Mouse (Mus musculus) heart, adult 9 months (tissue): ENCODE results near the gene Msl1.
A peak's percentile ranks its signal among the peaks of the same experiment; 100 is the strongest.

Experiments
- DNase-seq, 2 experiments: peaks; one replicate each; pipeline ENCODE4 v3.0.0; 2022; ENCODE audit warnings: low spot score in 2 of 2

Msl1 gene

DNA sequence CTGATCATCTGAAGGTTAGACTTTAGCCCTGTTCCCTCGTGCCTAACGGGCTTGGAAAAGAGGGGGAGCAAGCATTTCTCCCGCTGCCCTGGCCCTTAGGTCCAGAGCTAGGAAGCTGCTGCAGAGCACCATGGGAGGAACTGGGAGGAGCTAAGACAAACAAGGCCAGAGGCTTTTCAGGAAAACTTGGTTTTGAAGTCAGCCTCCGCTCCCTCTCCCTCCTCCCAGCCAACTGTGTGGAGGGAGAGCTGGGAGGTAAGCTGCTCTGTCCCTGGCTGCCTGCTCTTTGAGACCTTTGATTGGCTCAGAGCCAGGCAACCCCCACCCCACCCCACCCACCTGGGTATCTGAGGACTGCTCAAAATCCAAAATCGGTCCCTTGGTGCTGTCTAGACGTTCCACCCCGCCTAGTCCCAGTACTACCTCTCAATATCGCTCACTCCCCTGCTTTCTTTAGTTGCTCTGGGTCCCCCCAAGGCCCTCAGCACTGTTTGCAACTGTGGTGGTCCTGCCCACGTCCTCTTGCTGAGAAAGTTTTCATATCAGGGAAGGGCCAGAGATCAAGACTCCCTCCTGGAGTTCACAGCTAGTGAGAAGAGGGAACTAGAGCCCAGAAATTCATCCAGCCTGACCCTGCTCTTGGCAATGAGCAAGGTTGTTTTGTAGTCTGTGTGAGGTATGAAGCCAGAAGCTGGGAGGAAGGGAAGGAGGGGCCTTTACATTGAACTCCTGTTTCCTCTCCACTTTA is 18.3 kb upstream of the Msl1 start:
- DNase-seq: peak; percentile 86 to 89

DNA sequence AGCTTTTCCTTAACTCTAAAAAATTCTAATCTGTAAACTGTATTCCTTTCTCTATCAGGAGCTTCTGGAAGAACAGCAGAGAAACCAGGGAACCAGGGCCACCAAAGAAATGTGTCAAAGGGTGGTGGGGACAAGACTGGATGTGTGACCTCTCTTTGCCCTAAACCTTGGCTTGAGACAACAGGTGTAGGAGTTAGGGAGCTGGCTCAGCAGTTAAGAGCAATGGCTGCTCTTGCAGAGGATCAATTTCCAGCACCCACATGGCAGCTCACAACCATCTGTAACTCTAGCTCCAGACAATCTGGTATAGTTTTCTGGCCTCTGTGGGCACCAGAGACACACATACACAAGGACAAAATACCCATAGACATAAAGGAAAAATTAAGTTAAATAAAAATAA is 17.4 kb upstream of the Msl1 start:
- DNase-seq: no peak

DNA sequence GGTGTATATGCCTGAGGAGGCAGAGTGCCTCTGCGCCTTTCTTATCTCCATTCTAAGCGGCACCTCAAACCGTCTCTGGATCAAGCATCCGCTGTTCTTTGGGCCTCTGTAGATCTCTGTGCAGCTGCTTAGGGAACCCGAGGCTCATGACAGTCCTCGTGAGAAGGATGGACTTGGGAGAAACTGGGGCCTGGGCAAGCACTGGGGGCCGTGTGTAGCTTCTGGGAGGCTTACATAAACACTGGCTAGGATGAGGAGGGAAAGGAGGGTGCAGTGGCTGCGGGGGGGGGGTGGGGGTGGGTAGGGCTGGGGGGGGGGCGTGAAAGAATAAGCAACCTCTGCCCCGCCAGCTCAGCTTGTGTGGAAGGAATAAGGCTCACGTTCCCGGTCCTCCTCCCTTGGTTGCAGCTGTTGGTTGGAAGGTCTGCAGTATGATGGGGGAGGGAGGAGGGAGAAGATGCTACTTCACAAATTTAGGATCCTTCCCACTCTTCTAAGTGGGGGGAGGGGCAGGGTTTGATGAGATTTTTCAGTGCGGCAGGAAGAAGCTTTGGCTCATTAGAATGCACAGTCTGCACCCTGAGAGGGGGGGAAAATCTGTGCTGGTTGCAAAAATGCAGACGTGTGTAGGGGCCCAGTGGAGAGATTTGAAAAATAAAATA is 13.3 kb upstream of the Msl1 start:
- DNase-seq: peak; percentile 84 to 90

DNA sequence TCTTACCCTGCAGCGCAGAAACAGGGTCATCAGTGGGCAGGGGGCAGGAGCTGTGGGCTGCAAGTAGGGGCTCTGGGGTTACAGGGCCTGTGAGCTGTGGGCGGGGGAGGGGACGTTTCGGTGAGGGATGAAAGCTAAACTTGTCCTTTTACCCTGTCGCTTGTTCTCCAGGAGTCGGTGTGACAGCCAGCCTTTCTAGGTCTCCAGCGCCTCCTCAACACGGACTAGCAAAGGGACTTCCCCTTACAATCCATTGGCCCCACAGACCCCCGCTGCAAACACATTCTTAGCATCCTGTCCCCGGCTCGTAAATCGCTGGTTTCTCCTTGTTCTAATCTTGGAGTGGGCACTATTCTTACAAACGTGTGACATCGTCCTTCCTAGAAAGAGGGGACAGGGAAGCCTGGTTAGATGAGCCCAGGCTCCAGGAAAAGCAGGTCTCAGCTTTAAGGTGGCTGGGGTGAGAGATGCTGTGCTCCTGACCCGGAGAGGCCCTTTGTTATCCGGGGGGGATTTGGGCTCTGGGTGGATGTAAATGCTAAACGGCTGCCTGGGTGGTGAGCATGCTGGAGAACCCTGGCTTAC is 12.6 kb upstream of the Msl1 start:
- no peak for DNase-seq

DNA sequence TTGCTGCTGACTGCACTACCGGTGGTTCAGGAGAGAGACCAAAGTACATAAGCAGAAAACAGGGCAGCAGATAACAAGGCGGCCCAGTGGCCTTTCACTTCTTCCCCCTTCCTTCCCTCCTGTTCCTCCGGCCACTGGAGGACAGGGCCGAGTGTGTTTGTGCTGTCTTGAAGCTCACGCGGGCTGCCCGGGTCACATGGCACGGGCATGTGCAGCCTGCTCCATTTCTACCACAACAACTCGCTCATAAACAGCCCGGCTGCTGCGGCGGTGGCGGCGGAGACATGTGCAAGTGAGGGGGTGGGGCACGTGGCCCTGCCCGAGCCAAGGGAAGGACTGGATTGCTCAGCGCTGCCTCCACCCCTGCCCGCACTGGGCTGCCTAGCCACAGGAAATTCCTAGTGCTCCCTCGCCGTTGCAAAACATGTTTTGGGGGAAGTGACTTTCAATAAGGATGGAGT is 12.1 kb upstream of the Msl1 start:
- peak; percentile 99 to 100 for DNase-seq

DNA sequence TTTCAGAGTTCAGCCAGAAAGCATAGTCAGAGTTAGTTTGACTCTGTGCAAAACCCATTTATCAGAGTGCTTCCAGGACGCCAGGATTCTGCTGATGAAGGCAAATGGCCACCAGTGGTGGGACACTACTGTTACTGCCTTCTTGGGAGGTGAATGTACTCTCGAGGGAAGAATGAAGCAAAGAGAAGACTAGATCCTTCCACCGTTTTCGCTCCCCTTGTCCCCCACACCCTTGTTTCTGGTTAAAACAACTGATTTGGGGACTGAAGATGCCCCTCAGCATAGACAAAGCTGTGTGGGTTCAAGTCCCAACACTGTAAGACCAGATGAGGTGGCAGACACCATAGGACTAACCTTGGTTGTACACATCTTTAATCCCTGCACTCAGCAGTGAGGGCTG is 11.2 kb upstream of the Msl1 start:
- DNase-seq: no peak

DNA sequence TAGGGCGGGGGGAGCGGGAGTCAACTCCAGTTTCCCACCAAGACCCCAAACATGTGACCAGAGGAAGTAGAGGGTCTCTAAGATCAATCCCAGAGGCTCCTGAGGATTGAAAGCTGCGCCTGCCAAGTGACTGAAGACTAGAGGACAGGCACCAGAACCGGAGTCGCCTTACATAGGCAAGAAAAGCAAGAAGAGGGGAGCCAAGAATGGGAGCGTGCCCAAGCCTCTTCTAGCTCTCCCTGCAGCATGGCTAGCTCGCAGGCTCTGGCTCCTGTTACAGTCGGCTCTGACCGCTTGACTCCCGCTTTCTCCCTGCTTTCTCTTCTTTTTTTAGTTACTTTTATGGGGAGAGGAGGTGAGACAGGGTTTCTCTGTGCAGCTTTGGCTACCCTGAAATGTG is 10.1 kb upstream of the Msl1 start:
- DNase-seq: peak; percentile 49 to 57

DNA sequence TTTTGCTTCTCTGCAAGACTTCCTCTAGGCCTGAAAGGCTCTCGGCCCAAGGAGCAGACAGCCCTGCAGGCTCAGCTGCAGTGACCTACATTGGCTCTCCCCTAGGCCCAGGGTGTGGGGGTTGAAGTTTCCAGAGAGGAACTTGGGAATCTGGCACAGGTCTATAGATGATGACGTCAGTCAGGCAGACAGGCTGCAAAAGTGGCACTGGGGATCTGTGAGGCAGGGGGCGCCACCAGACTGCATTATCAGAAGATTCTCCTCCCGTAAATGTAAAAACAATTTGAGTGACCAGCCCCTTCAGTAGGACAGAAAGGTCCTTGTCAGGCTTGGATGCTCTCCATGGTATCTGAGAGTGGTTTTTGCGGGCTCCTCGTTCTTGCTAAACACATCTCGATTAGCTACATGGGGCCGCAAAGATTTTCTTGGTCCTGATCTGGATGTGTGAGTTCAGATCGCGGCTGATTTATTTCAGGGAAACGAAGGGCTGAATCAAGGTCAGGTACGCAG is 9.5 kb upstream of the Msl1 start:
- peak; percentile 93 to 95 for DNase-seq

DNA sequence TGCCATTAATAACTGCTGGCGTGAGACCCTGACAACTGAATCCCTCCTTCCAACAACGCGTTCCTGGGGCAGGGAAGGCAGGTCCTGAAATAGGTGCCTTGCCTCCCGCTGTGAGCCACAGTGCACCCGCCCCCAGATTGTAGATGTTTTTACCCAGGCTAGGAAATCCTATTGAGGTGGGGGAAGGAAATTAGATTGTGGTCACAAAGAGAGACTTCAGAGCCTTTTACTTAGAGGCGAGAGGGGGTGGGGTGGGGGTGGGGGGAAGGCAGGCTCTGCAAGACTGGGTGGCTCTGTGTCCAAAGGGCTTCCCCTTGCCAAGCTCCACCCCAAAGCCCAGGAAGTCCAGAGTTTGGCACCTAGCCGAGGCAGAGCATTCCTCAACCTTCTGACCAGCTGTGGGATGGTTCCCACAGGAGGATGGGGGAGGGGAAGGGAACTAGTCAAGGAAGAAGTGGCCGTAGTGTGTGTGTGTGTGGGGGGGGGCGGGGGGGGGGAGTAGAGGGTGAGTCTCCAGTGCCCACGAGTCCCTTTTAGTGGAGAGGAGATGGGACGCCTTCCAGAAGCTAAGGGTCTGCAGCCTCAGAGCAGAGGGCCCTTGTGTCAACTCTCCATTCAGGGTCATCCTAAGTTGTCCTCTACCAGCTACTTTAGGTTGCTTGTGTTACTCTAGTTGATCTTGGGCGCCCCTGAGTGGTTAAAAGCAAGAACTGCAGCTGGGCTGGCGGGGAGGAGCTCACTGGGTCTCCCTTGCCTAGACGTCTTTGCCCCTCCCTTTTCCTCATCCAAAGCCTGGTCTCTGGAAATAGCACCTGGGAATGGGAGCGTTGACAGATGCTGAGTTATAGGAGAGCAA is 8.7 kb upstream of the Msl1 start:
- DNase-seq: peak; percentile 98 to 100

DNA sequence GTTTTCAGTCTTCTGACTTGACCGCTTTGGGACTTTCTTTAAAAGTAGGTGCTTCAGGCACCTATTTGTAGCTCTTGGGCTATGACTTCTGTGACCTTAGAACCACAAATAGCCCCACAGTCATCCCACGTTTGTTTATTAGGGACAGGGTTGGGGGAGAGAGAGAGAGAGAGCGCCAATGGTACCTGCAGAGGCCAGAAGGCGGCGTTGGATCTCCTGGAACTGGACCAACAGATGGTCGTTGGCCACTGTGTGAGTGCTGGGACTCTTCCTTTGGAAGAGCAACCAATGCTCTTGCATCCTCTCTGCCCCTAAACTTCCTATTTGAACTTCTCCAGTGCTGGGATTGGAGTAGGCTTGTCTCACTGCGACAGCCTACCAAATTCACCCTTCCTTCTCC is 8.1 kb upstream of the Msl1 start:
- DNase-seq: no peak

DNA sequence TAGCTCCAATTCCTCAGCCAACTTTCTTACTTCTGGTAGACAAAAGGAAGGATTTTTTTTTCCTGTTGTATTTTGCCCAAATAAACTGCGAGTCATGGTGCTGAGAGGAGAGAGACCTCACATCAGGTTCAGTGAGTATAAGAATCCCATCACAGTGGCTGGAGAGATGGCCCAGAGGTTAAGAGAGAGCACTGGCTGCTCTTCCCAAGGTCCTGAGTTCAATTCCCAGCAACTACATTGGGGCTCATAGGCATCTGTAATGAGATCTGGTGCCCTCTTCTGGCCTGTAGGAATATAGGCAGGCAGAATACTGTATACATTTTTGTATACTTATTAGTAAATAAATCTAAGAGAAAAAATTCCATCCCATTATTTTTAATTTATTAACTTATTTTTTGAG is 7.6 kb upstream of the Msl1 start:
- DNase-seq: no peak

DNA sequence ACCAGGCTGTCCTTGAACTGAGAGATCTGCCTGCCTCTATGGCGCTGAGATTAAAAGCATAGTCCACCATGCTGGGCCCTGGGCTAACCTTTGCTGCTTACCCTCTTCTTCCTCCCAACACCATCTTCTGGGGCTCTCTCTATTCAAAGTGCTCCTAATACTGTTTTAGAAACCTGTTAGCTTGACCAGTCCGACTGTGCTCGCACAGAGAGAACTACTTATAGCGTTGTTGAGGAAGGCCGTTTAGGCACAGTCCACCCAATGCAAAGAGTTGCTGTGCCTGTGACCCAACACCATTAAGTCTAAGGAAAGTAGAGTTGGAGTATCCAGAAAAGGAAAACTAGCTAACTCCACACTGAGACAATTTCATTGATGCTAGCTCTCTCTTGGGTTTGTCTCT is 7.2 kb upstream of the Msl1 start:
- no peak for DNase-seq

DNA sequence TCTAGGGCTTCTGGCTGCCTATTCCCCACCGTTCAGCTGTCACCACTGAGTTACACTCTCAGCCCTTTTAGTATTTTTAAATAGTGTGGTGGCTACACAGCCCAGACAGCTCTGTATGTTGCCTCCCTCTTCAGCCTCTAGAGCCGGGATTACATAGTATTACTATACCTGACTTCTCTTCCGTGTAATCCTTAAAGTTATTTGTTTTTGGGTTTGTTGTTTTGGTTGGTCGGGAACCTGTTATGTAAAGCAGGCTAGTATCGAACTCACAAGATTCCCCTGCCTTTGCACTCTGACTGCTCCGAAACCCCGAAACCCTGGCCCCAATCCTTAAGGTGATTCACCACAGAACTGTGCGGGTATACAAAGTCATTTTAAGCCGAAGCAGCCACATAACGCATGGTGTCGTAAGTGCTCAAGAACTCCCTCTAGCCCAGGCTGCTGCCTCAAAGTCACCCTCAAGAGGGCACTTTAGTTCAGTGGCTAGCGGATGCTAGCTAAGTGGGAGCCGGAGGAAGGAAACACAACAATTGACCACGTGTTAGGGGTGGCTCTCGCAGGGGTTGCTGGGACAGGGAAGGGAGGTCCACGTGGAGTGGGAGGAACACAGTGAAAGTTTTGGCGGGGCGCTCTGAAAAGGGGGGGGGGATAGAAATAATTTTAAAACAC is 6.6 kb upstream of the Msl1 start:
- peak; percentile 96 for DNase-seq

DNA sequence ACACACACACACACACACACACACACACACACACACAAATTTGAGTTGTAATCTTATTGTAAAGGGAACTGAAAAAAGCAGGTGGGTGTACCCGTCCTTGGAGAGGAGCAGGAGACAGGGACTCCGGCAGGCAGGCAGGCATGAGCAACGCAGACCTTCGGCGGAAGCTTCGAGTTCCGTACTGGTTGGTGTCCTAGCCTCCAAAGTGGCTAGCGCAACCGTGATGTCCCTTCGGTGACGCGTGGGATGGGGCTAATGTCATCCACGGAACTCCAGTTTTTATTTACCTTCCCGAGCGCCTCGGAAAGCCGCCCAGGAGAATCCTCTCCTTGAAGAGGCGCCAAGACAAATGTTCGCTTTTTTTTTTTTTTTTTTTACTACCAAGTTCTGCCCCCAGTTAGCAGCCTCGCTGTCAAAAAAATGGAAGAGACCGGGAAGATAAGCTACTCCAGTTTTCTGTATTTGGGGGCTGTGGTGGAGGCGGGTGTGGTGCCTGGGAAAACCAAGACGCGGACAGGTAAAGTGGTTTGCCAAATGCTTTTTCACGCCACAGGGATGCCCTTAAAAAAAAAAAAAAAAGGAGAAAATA is 6.0 kb upstream of the Msl1 start:
- peak in 1 of 2 experiments; percentile 46 for DNase-seq

DNA sequence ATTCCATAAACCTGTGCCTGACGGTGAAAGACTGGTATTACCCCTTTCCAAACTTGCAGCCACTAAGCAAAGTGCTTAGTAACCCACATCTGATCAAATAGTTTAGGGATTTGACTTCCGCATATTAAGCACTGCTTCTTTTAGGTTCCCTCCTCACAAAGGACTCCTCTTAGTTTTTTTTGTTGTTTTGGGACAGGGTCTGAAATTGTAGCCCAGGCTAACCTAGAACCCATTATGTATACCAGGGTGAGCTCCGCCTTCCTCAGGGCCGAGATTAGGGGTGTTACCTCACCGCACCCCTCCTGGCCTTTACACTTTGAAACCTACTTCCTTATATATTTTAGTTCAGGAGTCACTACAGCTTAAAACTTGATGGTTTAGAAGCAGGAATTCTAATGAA is 5.5 kb upstream of the Msl1 start:
- no peak for DNase-seq

DNA sequence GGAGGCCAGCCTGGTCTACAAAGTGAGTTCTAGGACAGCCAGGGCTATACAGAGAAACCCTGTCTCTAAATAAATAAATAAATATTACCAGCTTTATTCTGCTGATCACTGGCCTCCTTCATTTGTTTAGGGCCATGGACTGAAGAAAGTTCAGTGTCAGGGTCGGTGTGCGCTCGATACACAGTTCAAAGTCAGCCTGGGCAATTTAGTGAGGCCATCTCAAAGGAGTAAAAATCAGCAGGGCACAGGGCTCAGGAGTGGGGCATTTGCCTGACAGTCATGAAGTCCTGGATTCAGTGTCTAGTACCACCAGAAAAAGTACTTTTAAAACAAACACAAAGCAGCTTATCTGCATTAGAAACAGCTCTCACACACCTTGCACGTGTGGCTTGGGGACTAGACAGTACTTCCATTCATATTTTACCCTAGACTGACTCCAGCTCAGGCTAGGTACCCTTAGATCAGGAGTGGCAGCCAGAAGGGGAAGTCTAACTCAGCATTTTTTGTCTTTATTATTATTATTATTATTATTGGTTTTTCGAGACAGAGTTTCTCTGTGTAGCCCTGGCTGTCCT is 4.6 kb upstream of the Msl1 start:
- DNase-seq: no peak

DNA sequence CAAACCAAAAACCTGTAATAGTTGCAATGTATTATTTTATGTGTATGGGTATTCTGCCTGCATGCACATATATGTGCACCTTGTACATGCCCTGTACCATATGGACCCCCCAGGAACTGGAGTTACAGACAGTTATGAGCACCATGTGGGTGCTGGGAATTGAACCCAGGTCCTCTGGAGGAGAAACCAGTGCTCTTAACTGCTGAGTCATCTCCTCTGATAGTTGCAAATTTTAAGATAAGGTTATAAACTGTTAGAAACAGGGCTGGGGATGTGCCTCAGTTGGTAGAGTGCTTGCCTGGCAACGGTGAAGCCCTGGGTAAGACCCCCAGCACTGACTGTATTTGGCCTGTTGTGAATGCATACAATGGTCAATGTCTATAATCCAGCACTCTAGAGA is 3.9 kb upstream of the Msl1 start:
- no peak for DNase-seq

DNA sequence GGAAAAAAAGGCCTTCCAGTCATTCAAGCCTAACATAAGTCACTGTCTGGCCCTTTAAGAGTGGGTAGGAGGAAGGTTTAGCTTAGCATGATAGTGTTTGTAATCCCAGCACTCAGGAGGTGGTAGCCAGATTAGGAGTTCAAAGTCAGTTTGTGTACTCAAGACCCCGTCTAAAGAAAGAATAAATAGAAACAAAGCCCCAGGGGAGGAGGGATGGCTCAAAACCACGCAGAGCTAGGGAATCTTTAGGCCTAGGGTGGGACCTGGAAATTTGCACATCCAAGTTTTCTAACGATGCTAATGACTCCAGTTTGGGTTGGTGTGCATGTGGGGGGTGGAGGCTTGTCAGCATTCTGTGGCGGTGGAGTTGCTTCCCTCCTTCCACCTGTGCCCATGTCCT is 3.2 kb upstream of the Msl1 start:
- DNase-seq: no peak

DNA sequence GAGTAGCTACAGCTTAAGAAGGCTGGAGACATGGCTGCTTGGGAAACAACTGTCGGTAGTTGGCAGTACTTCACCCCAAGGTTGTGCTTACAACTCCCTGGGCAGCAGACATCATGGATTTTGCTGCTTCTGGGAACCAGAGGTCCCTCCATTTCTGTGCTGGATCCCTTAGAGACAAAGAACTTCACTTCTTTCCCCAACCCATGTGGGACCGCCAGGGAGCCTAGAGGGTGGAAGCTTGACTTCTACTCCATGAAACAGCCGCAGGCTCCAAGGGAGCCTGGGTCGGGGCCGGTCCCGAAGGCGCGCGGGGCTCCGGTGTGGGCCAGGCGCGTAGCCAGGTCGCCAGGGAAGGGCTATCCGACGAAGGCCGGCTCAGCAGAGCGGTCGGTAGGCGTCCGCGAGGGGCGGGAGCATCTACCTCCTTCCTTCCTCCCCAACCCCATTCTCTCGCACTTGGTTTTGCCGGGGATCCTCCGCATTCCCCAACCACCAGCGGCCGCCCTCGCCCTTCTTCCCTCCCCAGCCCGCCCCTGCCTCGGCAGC is 774 bp upstream of the Msl1 start:
- peak; percentile 82 to 83 for DNase-seq
